Mouse (Mus musculus) E14TG2a.4 (cell line): ENCODE measurements at regions not wholly inside any gene's neighbourhood (a gene's known extent, or its start where the extent isn't known, plus 50 kb on each side); places are given as distances from the start of the nearest gene placed in this dataset.

Experiments used
- H3K27me3 ChIP-seq: 2 replicates; pipeline ENCODE4 v1.6.1; 2014; ENCODE audit warnings: low read length, control low read depth; ENCODE audit not compliant: insufficient read depth
- H3K36me3 ChIP-seq: 2 replicates; pipeline ENCODE4 v1.6.1; 2014; ENCODE audit warnings: low read length, control low read depth; ENCODE audit not compliant: insufficient read depth
- H3K4me1 ChIP-seq: replicated peaks from 2 replicates; pipeline ENCODE4 v1.6.1; 2014; ENCODE audit warnings: low read depth, low read length, control low read depth
- H3K4me3 ChIP-seq: replicated peaks from 2 replicates; pipeline ENCODE4 v1.5.1; 2014; ENCODE audit warnings: mild to moderate bottlenecking, low read length
- H3K9me3 ChIP-seq: 2 replicates; pipeline ENCODE4 v1.6.1; 2014; ENCODE audit warnings: low read length, control low read depth
- CTCF ChIP-seq: conservative IDR thresholded peaks from 2 replicates; pipeline ENCODE4 v1.5.1; 2014; ENCODE audit warnings: low read length
- NANOG ChIP-seq: IDR thresholded peaks from 2 replicates; pipeline ENCODE4 v1.6.1; 2014; ENCODE audit warnings: borderline replicate concordance, low read length, mixed read lengths
- POU5F1 ChIP-seq: IDR thresholded peaks from 2 replicates; pipeline ENCODE4 v1.6.1; 2014; ENCODE audit warnings: low read length, borderline replicate concordance

GRCm38 (mm10) chr15:62161061-62161460 lies 1238.2 kb upstream of the A1bg start:
- peaks cover 69% of the 10 kb centered on the region for H3K4me1 ChIP-seq
- H3K36me3 ChIP-seq, result peaks cover 77% of the 10 kb centered on the region
- no peaks in the 10 kb centered on the region for H3K9me3 ChIP-seq
- no peaks in the 10 kb centered on the region for H3K27me3 ChIP-seq
- H3K4me3 ChIP-seq, result no peak overlapping the region
- TF ChIP-seq POU5F1, result no peak
- no peak for TF ChIP-seq NANOG
- no peak for TF ChIP-seq CTCF

GRCm38 (mm10) chr15:62158875-62159675 lies 1236.3 kb upstream of the A1bg start:
- Histone ChIP-seq H3K27me3 (no peaks in the 10 kb centered on the region), H3K4me1 (peaks cover 75% of the 10 kb centered on the region), H3K36me3 (peaks cover 76% of the 10 kb centered on the region), H3K4me3 (no peak overlapping the region), H3K9me3 (no peaks in the 10 kb centered on the region)
- no peak for TF ChIP-seq NANOG
- TF ChIP-seq POU5F1, result no peak
- no peak for TF ChIP-seq CTCF

GRCm38 (mm10) chr15:62157200-62158033 lies 1234.6 kb upstream of the A1bg start:
- no peaks in the 10 kb centered on the region for H3K9me3 ChIP-seq
- H3K4me3 ChIP-seq, result no peak overlapping the region
- H3K4me1 ChIP-seq, result peaks cover 71% of the 10 kb centered on the region
- peaks cover 83% of the 10 kb centered on the region for H3K36me3 ChIP-seq
- no peak for TF ChIP-seq POU5F1
- TF ChIP-seq CTCF, result no peak
- no peak for TF ChIP-seq NANOG
- no peaks in the 10 kb centered on the region for H3K27me3 ChIP-seq

GRCm38 (mm10) chr15:62153222-62153621 lies 1230.4 kb upstream of the A1bg start:
- no peaks in the 10 kb centered on the region for H3K9me3 ChIP-seq
- H3K4me1 ChIP-seq, result peaks cover 70% of the 10 kb centered on the region
- H3K36me3 ChIP-seq, result peaks cover 83% of the 10 kb centered on the region
- no peak overlapping the region for H3K4me3 ChIP-seq
- no peaks in the 10 kb centered on the region for H3K27me3 ChIP-seq
- no peak for TF ChIP-seq POU5F1
- TF ChIP-seq NANOG, result no peak
- no peak for TF ChIP-seq CTCF

- Histone ChIP-seq H3K27me3 (no peaks in the 10 kb centered on the region), H3K4me1 (peaks cover 76% of the 10 kb centered on the region), H3K36me3 (peaks cover 72% of the 10 kb centered on the region), H3K4me3 (no peak overlapping the region), H3K9me3 (no peaks in the 10 kb centered on the region)
- no peak for TF ChIP-seq NANOG
- TF ChIP-seq CTCF, result no peak
Measured at GRCm38 (mm10) chr15:62152133-62152532, 1229.3 kb upstream of the A1bg start.

GRCm38 (mm10) chr15:62151690-62152089 lies 1228.9 kb upstream of the A1bg start:
- Histone ChIP-seq H3K4me1 (peaks cover 78% of the 10 kb centered on the region), H3K27me3 (no peaks in the 10 kb centered on the region), H3K9me3 (no peaks in the 10 kb centered on the region), H3K4me3 (no peak overlapping the region), H3K36me3 (peaks cover 71% of the 10 kb centered on the region)
- no peak for TF ChIP-seq CTCF
- no peak for TF ChIP-seq POU5F1
- TF ChIP-seq NANOG, result no peak

GRCm38 (mm10) chr15:62150296-62150695 lies 1227.5 kb upstream of the A1bg start:
- peaks cover 76% of the 10 kb centered on the region for H3K36me3 ChIP-seq
- peaks cover 88% of the 10 kb centered on the region for H3K4me1 ChIP-seq
- H3K27me3 ChIP-seq, result no peaks in the 10 kb centered on the region
- TF ChIP-seq POU5F1 (no peak), NANOG (no peak), CTCF (no peak)
- no peak overlapping the region for H3K4me3 ChIP-seq
- H3K9me3 ChIP-seq, result no peaks in the 10 kb centered on the region

- Histone ChIP-seq H3K4me3 (no peak overlapping the region), H3K27me3 (no peaks in the 10 kb centered on the region), H3K36me3 (peaks cover 77% of the 10 kb centered on the region), H3K4me1 (peaks cover 91% of the 10 kb centered on the region), H3K9me3 (no peaks in the 10 kb centered on the region)
- no peak for TF ChIP-seq NANOG
- no peak for TF ChIP-seq CTCF
- no peak for TF ChIP-seq POU5F1
Measured at GRCm38 (mm10) chr15:62148680-62149237, 1225.9 kb upstream of the A1bg start.
